Mouse (Mus musculus): ENCODE results near the gene Fbln5. TPM values are rescaled to one million over a fixed set of nuclear protein-coding genes. Genes with fewer than 3 reads are reported as not detected.

Fbln5 gene
- polyA plus RNA-seq, 1 experiment from 2014 or later = 143 TPM

DNA sequence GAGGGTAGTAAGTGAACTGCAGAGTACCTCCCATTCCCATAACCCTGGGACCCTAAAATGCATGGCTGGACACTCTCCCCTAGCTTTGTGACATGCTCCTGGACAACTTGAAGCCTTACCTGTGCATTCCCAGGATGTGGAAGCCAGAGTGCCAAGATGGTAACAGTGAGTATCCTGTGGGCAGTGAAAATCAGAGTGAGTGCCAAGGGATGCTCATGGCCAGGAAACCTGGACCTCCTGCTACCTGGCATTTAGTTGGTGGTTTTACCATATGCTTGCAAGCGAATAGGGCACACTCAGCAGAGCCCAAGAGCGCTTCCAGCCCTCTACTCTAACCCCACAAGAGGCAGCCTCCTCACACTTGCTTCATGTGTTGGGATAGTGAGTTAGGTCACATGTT lies 4.4 kb downstream of the Fbln5 start:
- Histone ChIP-seq H3K4me1 (ENCODE audit: insufficient read depth, low read length) (peaks cover 8% of the 10 kb centered on the region; the same call in 1 of the 2 replicates), H3K27me3 (ENCODE audit: insufficient read depth, low read length) (no peaks in the 10 kb centered on the region), H3K36me3 (ENCODE audit: insufficient read depth, low read length) (no peaks in the 10 kb centered on the region), H3K9me3 (ENCODE audit: low read length) (no peaks in the 10 kb centered on the region), H3K9ac (replicated peaks; ENCODE audit: low read length) (no peak overlapping the region), H3K4me2 (replicated peaks; ENCODE audit: low read depth, low read length) (no peak overlapping the region), H3K4me3 (ENCODE audit: low read length) (no peak overlapping the region), H3K27ac (ENCODE audit: low read length) (no peak overlapping the region)
- 78% methylated on average over 2 of the region's 2 CpGs for WGBS
- no peak for ATAC-seq (ENCODE audit: low FRiP score, low TSS enrichment)

GRCm38 (mm10) chr12:101811181-101811580 lies 7.7 kb downstream of the Fbln5 start:
- no peaks in the 10 kb centered on the region for H3K36me3 ChIP-seq (ENCODE audit: insufficient read depth, low read length)
- WGBS = 62% methylated on average over 6 of the region's 6 CpGs
- H3K9me3 ChIP-seq (ENCODE audit: low read length) = no peaks in the 10 kb centered on the region
- no peak overlapping the region for H3K4me2 ChIP-seq (replicated peaks; ENCODE audit: low read depth, low read length)
- H3K27me3 ChIP-seq (ENCODE audit: insufficient read depth, low read length) = no peaks in the 10 kb centered on the region
- H3K4me3 ChIP-seq (ENCODE audit: low read length) = no peak overlapping the region
- ATAC-seq (ENCODE audit: low FRiP score, low TSS enrichment) = no peak; the same call in 1 of the 2 replicates
- H3K9ac ChIP-seq (replicated peaks; ENCODE audit: low read length) = no peak overlapping the region
- H3K4me1 ChIP-seq (ENCODE audit: insufficient read depth, low read length) = no peaks in the 10 kb centered on the region
- H3K27ac ChIP-seq (ENCODE audit: low read length) = no peak overlapping the region

DNA sequence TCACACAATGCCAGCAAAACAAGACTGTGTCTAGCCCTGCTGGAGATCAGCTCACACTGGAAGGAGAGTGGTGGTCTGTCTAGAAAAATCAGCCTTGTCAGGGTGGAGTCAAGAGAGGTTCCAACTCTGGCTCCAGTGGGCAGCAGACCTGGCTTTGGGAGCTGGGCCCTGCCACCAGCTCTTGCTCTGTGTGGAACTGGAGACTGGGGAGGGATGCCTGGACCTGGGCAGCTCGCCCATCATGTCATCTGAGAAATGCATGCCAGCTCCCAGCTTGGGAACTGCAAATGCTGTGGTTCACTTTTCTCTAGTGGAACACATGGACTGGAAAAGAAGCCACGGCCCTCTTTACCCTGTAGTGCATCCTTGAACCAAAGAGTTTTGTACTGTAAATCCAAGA lies 8.3 kb downstream of the Fbln5 start:
- Histone ChIP-seq H3K4me3 (ENCODE audit: low read length) (no peak overlapping the region), H3K36me3 (ENCODE audit: insufficient read depth, low read length) (no peaks in the 10 kb centered on the region), H3K4me1 (ENCODE audit: insufficient read depth, low read length) (no peaks in the 10 kb centered on the region), H3K27ac (ENCODE audit: low read length) (no peak overlapping the region), H3K9ac (replicated peaks; ENCODE audit: low read length) (no peak overlapping the region), H3K4me2 (replicated peaks; ENCODE audit: low read depth, low read length) (no peak overlapping the region), H3K9me3 (ENCODE audit: low read length) (no peaks in the 10 kb centered on the region), H3K27me3 (ENCODE audit: insufficient read depth, low read length) (no peaks in the 10 kb centered on the region)
- ATAC-seq (ENCODE audit: low FRiP score, low TSS enrichment) = no peak
- WGBS = 74% methylated on average over 2 of the region's 2 CpGs

- peak; percentile 70 for ATAC-seq (ENCODE audit: low FRiP score, low TSS enrichment)
Observed at GRCm38 (mm10) chr12:101807400-101807799, 11.5 kb downstream of the Fbln5 start.

DNA sequence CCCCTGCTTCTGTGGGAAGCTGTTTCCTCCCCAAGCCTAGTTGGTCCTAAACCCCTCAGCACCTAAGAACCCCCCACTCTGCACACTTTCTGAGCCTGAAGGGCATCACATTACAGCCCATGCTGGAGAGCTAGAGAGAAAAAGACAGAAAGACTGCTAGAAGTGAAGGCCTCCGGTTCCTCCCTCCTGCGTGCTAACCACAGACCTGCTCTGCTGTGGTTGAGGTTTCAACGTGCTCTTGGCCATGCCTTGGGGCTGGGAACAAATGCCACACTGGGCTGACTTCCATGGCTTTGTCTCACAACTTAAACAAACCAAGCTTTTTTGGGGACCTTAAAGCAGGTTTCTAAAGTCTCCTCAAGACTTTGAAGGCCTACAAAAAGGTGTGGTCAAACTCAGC lies 16.4 kb downstream of the Fbln5 start:
- 73% methylated on average over 3 of the region's 3 CpGs for WGBS
- Histone ChIP-seq H3K9ac (replicated peaks; ENCODE audit: low read length) (no peak overlapping the region), H3K27me3 (ENCODE audit: insufficient read depth, low read length) (no peaks in the 10 kb centered on the region)

More at GRCm38 (mm10) chr12:101807400-101807799, 11.5 kb downstream of the Fbln5 start:
- Histone ChIP-seq H3K36me3 (ENCODE audit: insufficient read depth, low read length) (no peaks in the 10 kb centered on the region), H3K27me3 (ENCODE audit: insufficient read depth, low read length) (no peaks in the 10 kb centered on the region), H3K27ac (ENCODE audit: low read length) (no peak overlapping the region), H3K9ac (replicated peaks; ENCODE audit: low read length) (no peak overlapping the region), H3K9me3 (ENCODE audit: low read length) (no peaks in the 10 kb centered on the region), H3K4me3 (ENCODE audit: low read length) (no peak overlapping the region), H3K4me2 (replicated peaks; ENCODE audit: low read depth, low read length) (no peak overlapping the region), H3K4me1 (ENCODE audit: insufficient read depth, low read length) (no peaks in the 10 kb centered on the region)
- WGBS = 63% methylated on average over 2 of the region's 2 CpGs

DNA sequence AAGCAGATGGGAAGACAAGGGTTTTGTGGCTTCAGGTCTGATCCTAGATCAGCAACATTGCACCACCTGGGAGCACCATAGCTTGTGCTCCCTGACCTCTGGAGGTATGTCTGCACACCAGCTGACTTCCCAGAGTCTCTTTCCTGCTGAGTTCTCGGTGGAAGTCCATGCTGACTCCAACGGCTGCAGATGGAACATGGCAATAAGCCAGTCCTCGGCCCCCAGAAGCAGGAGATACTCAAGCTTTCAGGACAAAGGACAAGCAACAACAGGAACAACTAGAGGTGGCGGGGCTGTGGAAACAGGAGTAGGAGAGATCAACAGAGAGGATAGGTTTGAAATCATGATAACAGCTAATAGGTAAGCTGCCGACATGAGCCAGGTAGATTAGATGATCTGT lies 17.1 kb downstream of the Fbln5 start:
- no peak overlapping the region for H3K4me3 ChIP-seq (ENCODE audit: low read length)
- no peak for ATAC-seq (ENCODE audit: low FRiP score, low TSS enrichment)
- H3K4me1 ChIP-seq (ENCODE audit: insufficient read depth, low read length) = no peaks in the 10 kb centered on the region; the same call in 1 of the 2 replicates
- no peaks in the 10 kb centered on the region for H3K9me3 ChIP-seq (ENCODE audit: low read length)
- no peaks in the 10 kb centered on the region for H3K36me3 ChIP-seq (ENCODE audit: insufficient read depth, low read length)
- no peaks in the 10 kb centered on the region for H3K27me3 ChIP-seq (ENCODE audit: insufficient read depth, low read length)
- H3K27ac ChIP-seq (ENCODE audit: low read length) = no peak overlapping the region
- WGBS = 65% methylated on average over 5 of the region's 5 CpGs
- H3K4me2 ChIP-seq (replicated peaks; ENCODE audit: low read depth, low read length) = no peak overlapping the region
- H3K9ac ChIP-seq (replicated peaks; ENCODE audit: low read length) = no peak overlapping the region

More for the DNA sequence above, 16.4 kb downstream of the Fbln5 start:
- Histone ChIP-seq H3K4me3 (ENCODE audit: low read length) (no peak overlapping the region), H3K4me2 (replicated peaks; ENCODE audit: low read depth, low read length) (no peak overlapping the region), H3K4me1 (ENCODE audit: insufficient read depth, low read length) (no peaks in the 10 kb centered on the region; the same call in 1 of the 2 replicates), H3K27ac (ENCODE audit: low read length) (no peak overlapping the region), H3K36me3 (ENCODE audit: insufficient read depth, low read length) (no peaks in the 10 kb centered on the region), H3K9me3 (ENCODE audit: low read length) (no peaks in the 10 kb centered on the region)
- ATAC-seq (ENCODE audit: low FRiP score, low TSS enrichment) = no peak

DNA sequence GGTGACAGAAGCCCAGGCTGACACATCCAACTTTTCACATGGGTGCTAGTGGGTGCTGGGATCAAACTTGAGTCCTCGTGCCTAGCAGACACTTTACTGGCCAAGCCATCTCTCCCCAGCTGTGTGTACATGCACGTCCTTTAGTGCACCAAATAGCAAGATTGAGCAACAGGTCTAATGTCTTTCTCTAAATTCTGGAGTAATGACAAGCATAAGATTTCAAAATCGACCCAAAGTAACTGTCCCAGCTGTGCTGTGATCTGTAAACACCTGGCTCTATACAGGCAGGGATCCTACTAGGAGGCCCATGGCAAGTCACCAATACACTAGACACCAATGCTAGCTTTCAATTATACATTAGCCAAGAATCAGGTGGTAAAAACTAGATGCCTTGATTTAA lies 17.8 kb downstream of the Fbln5 start:
- Histone ChIP-seq H3K4me3 (ENCODE audit: low read length) (no peak overlapping the region), H3K4me1 (ENCODE audit: insufficient read depth, low read length) (no peaks in the 10 kb centered on the region; the same call in 1 of the 2 replicates), H3K27ac (ENCODE audit: low read length) (no peak overlapping the region), H3K9ac (replicated peaks; ENCODE audit: low read length) (no peak overlapping the region), H3K27me3 (ENCODE audit: insufficient read depth, low read length) (no peaks in the 10 kb centered on the region), H3K9me3 (ENCODE audit: low read length) (no peaks in the 10 kb centered on the region), H3K4me2 (replicated peaks; ENCODE audit: low read depth, low read length) (no peak overlapping the region), H3K36me3 (ENCODE audit: insufficient read depth, low read length) (no peaks in the 10 kb centered on the region)
- ATAC-seq (ENCODE audit: low FRiP score, low TSS enrichment) = no peak
- WGBS = 65% methylated on average over 3 of the region's 3 CpGs

DNA sequence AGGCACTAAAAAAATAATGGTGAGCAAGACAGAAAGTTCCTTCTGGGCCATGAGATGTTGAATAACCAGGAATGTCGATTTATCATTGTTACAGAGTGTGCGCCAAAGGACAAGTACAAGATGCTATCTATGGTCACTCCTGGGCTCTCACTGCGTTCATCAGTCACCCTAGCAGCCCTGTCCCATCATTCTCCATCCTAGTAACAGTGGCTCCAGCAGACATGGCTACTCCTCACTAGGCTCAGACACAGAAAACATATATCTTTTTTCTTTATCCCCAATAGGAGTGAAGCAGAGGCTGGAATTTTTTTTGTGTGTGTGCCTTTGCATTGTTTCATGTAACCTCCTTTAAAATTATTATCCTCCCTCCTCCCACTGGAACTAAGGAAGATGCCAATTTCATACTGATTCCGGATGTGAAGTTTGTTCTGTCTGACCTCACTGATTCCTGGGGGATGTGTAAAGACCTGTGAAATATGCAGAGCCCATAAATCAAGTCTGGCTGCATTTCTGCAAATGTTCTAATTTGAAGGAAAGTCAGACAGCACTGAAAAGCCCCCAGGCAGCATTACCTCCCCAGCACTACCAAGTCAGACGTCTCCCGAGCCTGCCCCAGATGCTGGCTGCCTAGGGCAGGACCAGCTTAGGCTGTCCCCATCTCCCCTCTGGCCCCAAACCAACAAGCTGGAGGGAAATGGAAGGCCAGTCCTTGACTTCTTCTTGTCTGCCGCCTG lies 20.5 kb downstream of the Fbln5 start:
- Histone ChIP-seq H3K4me3 (ENCODE audit: low read length) (no peak overlapping the region), H3K9ac (replicated peaks; ENCODE audit: low read length) (no peak overlapping the region), H3K4me1 (ENCODE audit: insufficient read depth, low read length) (no peaks in the 10 kb centered on the region; the same call in 1 of the 2 replicates), H3K27me3 (ENCODE audit: insufficient read depth, low read length) (no peaks in the 10 kb centered on the region), H3K4me2 (replicated peaks; ENCODE audit: low read depth, low read length) (no peak overlapping the region), H3K36me3 (ENCODE audit: insufficient read depth, low read length) (no peaks in the 10 kb centered on the region), H3K27ac (ENCODE audit: low read length) (0 out of 2 replicates have a peak overlapping the region, but pooled peaks have one; percentile 4), H3K9me3 (ENCODE audit: low read length) (no peaks in the 10 kb centered on the region)
- peak; percentile 72 for ATAC-seq (ENCODE audit: low FRiP score, low TSS enrichment)
- 33% methylated on average over 7 of the region's 7 CpGs for WGBS

DNA sequence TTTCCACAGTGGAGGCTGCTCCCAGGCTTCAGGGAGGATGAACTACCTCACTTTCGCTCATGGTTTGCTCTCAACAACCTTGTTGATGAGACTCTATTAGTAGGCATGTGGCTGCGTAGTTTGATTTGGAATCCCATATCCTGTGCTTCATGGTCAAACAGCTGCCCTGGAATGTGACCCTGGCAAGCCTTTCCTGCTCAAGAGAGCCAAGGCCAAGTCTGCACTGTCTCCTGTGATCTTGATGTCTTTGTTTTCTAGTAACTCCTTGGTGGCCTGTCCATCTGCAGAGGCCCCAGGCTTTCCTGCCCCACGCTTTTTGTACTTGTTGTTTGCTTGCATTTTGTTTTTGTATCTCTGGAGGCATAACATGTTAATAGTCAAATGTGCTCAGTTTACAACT lies 24.4 kb downstream of the Fbln5 start:
- H3K9ac ChIP-seq (replicated peaks; ENCODE audit: low read length) = no peak overlapping the region
- no peak for ATAC-seq (ENCODE audit: low FRiP score, low TSS enrichment)
- H3K27ac ChIP-seq (ENCODE audit: low read length) = no peak overlapping the region
- WGBS = 84% methylated on average over 3 of the region's 3 CpGs
- H3K27me3 ChIP-seq (ENCODE audit: insufficient read depth, low read length) = no peaks in the 10 kb centered on the region
- H3K36me3 ChIP-seq (ENCODE audit: insufficient read depth, low read length) = no peaks in the 10 kb centered on the region
- H3K4me3 ChIP-seq (ENCODE audit: low read length) = no peak overlapping the region
- no peaks in the 10 kb centered on the region; the same call in 1 of the 2 replicates for H3K4me1 ChIP-seq (ENCODE audit: insufficient read depth, low read length)
- H3K4me2 ChIP-seq (replicated peaks; ENCODE audit: low read depth, low read length) = no peak overlapping the region
- H3K9me3 ChIP-seq (ENCODE audit: low read length) = no peaks in the 10 kb centered on the region

- H3K4me3 ChIP-seq (ENCODE audit: low read length) = no peak overlapping the region
- H3K9me3 ChIP-seq (ENCODE audit: low read length) = no peaks in the 10 kb centered on the region
- ATAC-seq (ENCODE audit: low FRiP score, low TSS enrichment) = no peak
- WGBS = 72% methylated on average over 5 of the region's 5 CpGs
- H3K4me1 ChIP-seq (ENCODE audit: insufficient read depth, low read length) = no peaks in the 10 kb centered on the region
- no peaks in the 10 kb centered on the region for H3K36me3 ChIP-seq (ENCODE audit: insufficient read depth, low read length)
- H3K27me3 ChIP-seq (ENCODE audit: insufficient read depth, low read length) = no peaks in the 10 kb centered on the region
- H3K9ac ChIP-seq (replicated peaks; ENCODE audit: low read length) = no peak overlapping the region
- H3K27ac ChIP-seq (ENCODE audit: low read length) = no peak overlapping the region
- no peak overlapping the region for H3K4me2 ChIP-seq (replicated peaks; ENCODE audit: low read depth, low read length)
Observed at GRCm38 (mm10) chr12:101793221-101793621, 25.6 kb downstream of the Fbln5 start.

All from kidney, embryonic 16.5 days (tissue).